Mouse (Mus musculus): ENCODE measurements at regions not wholly inside any gene's neighbourhood (a gene's known extent, or its start where the extent isn't known, plus 50 kb on each side); places are given as distances from the start of the nearest gene placed in this dataset.

- no peak for DNase-seq
Observed at GRCm38 (mm10) chr13:28514245-28514644, 256.9 kb downstream of the Gm11361 start.

GRCm38 (mm10) chr13:28513336-28513735, 256.0 kb downstream of the Gm11361 start:
- no peak for DNase-seq

DNA sequence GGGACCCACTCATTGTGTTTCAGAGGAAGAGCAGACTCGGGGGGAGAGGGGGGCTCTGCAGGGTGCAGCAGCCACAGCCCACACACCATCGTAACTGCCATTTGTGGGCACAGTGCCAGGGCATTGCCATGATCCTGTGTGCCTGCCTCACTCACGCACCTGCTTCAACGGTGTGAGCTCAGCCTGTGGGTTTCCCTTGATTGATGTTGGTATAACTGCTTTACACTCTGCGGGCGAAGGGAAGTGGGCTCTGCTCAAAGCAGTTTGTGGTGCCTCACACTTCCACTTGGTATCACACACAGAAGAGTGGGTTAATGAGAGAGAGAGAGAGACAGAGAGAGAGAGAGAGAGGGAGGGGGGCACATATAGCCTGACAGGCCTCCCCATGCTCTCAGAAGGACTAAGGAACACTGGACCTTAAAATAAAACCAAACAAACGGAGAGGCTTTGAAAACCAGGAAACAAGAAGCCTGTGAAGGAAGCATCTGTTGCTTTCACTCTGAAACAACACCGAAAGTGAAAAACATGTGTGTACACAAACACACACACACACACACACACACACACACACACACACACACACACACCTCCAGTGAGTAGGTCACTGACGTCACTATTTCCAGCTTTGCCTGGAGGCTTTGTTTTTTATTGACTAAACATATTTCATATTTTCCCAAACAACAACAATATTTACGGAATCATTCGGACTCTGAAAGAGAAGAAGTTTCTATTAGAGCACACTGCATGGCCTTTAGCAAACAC, 255.4 kb downstream of the Gm11361 start:
- peak; percentile 94 to 98 for DNase-seq

DNA sequence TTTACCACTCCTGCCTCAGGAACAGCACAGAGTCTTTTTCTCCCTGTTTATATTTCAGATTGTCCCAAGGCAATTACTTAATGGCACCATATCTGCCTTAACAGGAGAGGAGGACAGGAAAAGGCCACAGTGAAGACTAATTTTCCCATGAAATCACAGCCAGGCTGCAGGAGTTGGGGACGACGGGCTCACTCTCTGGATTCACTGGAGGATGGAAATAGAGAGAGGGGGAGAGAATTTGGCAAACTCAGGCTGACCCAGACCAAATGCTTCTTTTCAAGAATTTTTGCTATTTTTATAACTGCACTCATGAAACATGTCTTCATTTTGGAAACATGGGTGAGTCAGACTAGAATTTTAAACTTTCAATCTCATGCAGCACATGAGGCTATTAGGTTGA, 250.9 kb downstream of the Gm11361 start:
- no peak for DNase-seq

- no peak for DNase-seq
Observed at GRCm38 (mm10) chr13:28507783-28508182, 250.5 kb downstream of the Gm11361 start.

GRCm38 (mm10) chr13:28504340-28504739, 247.0 kb downstream of the Gm11361 start:
- DNase-seq: no peak

DNA sequence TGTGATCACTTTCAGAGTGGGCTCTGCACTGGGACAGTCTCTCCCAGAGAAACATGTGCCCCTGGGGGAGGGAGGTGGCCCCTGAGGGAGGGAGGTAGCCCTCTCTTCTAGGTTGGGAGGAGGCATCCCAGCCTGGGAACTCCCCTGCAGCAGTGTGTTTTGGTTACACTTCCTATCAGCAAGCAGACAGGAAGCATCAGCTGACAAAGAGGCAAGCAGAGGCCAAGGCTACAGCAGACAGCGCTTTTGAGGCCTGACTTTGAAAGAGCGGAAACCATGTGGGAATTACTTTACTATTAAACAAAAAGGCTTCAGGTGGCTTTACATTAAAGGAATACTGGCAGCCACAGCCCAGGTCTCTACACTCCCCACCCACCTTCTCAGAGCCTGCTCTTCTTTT, 244.8 kb downstream of the Gm11361 start:
- DNase-seq: peak; percentile 66 to 80

- DNase-seq: no peak
Observed at GRCm38 (mm10) chr13:28500697-28501096, 243.4 kb downstream of the Gm11361 start.

DNA sequence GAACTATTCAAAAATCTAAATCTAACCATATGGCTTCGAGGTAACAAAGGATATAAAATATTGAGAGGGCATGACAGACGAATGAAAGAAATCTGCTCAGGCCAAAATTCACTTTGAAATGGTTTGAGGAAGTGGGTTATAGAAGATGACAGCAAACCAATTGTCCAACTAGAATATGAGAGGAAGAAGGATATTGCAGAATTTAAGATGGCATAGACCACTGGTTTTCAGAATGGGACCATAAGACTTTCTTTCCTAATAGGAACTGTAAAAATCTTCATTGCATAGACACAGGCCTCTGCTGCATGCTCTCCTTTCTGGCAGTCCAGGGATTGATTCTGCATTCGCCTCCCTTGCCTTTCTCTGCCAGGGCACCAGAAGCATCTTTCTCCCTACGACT, 240.2 kb downstream of the Gm11361 start:
- no peak for DNase-seq

DNA sequence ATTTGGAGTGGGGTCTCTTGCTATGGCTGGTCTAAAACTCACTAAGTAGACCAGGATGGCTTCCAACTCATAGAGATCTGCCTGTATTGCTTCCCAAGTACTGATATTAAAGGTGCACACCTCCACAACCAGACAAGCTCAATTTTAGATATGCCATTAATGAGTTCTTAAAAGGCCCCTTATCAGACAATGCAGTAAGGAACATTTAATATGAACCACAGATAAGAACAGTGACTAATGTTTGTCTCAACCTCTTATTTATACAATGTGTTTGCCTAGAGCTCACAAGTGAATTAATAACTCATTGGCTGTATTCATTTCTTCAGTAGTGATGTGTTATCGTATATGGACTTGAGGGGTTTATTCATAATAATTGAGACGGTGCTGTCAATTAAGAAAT, 234.7 kb downstream of the Gm11361 start:
- DNase-seq: no peak

DNA sequence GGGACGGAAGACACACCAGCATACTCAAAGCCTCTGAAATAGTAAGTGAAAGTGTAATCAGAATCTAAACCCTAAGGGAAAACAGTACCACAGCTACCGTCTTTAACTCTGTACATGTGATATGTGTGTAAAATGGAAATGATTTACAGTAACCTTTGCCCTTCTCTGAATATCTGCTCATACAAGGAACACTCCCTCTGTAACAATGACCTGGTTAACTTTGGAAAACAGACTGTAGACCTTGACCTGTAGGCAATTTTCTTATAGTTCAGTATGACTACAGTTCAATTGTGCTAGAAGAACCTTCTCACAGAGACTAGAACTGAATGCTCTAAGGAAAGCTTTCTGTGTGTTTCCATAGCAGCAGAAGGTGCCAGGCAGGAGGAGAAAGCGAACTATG, 226.4 kb downstream of the Gm11361 start:
- DNase-seq: no peak

DNA sequence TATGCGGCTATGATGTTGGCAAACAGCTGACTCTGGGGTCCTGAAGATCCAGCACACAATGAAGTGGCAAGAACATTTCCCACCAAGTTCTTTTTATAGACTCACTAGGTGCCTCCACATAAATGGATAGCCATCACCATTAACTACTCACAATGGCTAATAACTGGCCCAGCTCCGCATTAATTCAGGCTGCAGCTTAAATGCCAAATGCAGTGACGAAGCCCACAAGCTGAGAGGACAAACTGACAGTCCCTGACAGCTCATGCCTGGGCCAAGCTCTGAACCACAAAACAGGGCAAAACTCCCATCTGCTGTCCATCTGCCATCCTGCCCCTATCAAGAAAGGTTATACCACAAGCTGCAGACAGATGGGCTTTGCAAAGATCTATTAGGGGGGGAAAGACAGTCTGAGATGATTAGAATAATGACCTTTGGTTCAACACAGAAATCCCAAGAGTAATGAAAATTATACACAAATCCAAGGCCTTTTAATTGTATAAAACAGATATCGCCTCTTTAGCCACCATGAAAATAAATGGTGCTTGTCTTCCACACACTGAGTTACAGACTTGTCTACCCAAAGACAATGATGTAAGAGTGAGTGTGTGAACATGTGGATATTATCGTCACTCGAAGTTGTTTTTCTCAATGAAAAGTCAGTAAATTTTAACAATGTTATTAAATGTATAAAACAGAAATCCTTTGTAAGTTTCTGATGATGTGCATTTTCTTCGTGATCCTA, 224.1 kb downstream of the Gm11361 start:
- DNase-seq: no peak

- DNase-seq: no peak
Observed at GRCm38 (mm10) chr13:28466151-28466550, 208.8 kb downstream of the Gm11361 start.

DNA sequence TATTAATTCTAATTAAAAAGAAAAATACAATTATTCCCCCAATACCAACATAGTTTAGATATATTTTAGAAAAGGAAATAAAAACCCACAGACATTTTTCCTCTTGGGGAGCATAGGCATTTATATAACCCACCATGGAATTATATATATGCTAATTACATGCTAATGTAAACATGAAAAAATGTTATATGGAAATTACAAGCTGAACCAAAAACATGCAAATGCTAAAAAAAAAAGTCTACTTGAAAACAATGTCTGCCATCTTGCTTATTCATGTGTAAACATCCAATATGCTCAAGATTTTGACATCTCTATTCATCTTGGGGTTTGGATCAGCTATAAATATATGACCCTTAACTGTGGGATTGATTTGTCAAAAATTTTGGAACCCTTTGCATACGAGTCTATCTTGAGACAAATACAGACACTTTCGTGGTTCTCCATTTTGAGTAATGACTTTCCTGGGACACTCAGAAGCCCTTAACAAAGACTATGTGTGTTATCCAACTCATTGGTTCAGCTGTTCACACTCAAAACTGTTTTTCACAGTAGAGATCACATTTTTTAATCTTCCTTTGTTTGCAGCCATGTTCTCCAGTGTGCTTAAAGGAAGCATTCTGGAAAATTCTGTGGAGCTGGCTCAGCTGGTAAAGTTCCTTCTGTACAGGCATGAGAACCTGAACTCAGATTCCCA, 208.0 kb downstream of the Gm11361 start:
- no peak for DNase-seq

GRCm38 (mm10) chr13:28461281-28461680, 204.0 kb downstream of the Gm11361 start:
- DNase-seq: peak; percentile 9 to 42

- DNase-seq: no peak
Observed at GRCm38 (mm10) chr13:28457403-28457802, 200.1 kb downstream of the Gm11361 start.

- no peak for DNase-seq
Observed at GRCm38 (mm10) chr13:28455878-28456277, 198.6 kb downstream of the Gm11361 start.

DNA sequence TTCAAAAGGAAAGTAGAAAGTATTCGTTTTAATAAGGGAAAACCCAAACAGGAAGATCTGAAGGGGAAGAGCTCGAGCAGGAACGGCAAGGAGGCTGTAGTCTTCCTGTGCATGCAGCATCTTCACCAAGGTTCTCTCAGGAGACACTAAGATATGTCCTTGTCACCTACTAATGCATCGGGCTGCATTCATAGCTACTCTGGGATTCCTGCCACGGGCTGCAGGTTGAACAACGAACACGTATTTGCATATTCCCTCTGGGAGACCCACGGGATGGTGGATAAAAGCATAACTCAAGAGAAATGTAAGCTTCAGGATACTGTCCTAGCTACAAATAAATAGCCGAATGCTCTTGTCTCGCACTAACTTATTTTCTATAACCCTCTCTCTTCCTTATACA, 197.7 kb downstream of the Gm11361 start:
- DNase-seq: no peak

DNA sequence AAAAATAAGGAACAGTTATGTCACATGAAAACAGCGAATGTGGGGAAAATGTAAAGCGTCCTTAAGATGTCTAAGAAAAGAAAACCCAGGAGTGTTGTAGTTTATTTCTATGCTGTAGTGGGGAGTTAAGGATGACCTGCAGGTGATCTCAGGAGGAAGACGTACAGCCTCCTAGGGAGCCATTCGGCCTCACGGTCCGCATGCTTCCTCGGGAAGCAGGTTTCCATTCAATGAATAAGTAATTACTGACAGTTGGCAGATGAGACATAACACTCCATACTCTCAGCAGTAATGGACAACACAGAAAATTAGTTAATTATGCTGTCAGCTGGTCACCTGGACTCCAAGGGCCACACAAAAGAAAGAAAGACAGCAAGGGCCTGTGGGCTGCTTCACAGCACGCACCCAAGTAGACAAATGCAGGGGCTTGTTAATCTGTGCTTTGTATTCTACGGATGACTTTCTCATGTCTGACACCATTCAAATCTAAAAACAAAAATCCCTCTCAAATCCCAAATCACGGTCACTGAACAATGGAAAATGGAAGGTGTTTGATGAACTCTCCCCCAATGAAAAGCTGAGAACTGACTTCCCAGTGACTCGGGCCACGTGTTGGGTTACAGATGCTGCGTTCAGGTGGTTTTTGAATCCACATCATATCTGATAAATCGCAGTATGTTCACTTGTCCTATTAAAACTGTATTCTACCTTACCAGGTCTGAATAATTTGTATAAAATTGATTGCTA, 193.5 kb downstream of the Gm11361 start:
- no peak for DNase-seq

DNA sequence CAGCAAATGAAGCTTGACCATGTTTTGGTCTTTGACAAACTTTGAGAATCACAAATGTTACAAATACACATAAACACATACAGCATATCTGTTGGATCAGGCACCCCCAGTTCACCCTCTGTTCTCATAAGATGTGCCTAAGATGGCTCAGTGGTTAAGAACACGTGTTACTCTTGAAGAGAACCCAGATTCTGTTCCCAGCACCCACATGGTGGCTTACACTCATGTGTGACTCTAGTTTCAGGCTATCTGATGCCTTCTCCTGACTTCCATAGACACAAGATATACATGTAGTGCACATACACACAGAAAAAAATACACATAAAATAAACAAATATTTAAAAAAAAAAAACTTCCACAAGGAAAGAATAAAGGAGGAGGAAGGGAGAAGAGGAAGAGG, 191.7 kb downstream of the Gm11361 start:
- no peak for DNase-seq

- no peak for DNase-seq
Observed at GRCm38 (mm10) chr13:28442250-28442649, 184.9 kb downstream of the Gm11361 start.

DNA sequence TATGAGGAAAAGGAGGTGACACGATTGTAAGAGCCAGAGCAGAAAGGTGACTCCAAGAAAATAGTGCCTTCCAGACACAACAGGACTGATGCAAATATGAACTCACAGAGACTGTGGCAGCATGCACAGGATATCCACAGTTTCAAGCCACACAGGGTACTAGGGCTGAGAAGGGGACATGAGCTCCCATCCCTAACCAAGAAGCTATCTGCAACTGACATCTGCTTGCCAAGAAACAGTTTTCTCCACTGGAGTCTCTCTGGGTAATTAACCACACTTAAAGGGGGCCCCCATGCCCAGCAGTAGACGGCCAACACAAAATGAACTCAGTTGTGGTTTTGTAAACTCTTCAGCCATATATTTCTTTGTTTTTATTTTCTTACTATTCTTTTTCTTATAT, 176.1 kb downstream of the Gm11361 start:
- DNase-seq: no peak

DNA sequence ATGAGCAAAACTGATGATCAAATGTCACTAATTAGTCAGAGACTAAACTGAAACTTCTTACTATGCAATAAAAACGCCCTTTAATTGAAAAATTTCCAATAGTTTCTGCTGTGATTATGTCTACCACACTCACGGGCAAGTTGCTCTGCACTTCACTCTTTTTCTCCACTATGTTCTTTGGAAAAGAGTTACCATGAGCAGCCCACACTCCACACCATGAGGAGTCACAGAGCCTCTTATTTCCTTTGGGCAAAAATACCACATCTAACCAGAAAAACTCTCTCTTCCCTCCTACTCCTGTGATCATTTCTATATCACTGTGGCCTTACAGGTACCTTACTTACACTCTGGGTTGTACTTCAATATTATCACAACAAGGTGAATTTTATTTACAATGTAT, 174.7 kb downstream of the Gm11361 start:
- DNase-seq: no peak
